In the genomic region with DNA sequence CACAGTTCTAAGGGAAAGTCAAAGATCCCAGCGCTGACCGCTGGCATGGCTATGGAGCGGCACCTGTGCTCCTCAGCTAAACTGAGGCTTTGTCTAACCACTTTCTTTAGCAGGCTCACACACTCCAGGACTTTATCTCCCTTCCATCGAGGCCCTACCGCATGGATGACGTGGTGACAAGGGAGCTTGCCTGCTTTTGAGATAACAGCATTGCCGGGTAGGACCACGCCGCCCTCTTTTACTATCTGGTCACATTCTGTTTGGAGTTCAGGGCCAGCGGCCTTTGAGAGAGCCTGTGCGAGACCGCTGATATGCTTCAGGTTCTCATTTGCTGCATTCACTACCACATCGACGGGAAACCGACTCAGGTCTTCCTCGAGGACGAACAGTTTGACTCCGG, we compare ENCODE assay signal across 23 mouse cellular contexts. TPM values are rescaled to one million over a fixed set of nuclear protein-coding genes. Genes with fewer than 3 reads are reported as not detected.
A peak's percentile ranks its signal among the peaks of the same experiment; 100 is the strongest.
DNase-seq lines count a peak whose midpoint lies in the region; ATAC-seq and TF ChIP-seq lines count a peak whose summit lies in the region.
"Had no signal": no experiment of that assay in that cellular context is flagged by ENCODE, and none has a peak within 500 bp of the region (broad histone marks: within the 10 kb centered on the region; RNA-seq: fewer than 3 reads in every experiment).

No protein-coding gene starts in this region.

- peak; percentile 92 for ATAC-seq in G1E (ENCODE audit: extremely low read depth, insufficient number of reproducible peaks, low FRiP score, poor library complexity, severe bottlenecking)
- peak; percentile 99 for ATAC-seq in liver, embryonic 15.5 days (ENCODE audit: insufficient read depth)
- ATAC-seq in hindbrain, embryonic 11.5 days (ENCODE audit: low FRiP score): no peak
- ATAC-seq: forebrain, embryonic 15.5 days; inflammation-experienced regulatory T-cells, adult 6 months had no signal

- 26% methylated on average over 18 of the region's 18 CpGs for WGBS in liver, embryonic 15.5 days (ENCODE audit: insufficient replicate concordance)
- WGBS in lung, adult 2 months: 85% methylated on average over 18 of the region's 18 CpGs
- WGBS in hindbrain, embryonic 11.5 days: 93% methylated on average over 18 of the region's 18 CpGs

- peaks cover 5% of the 10 kb centered on the region for H3K36me3 ChIP-seq in G1E (replicated peaks)
- H3K36me3 ChIP-seq in erythroblast, embryonic 14.5 days (ENCODE audit: control insufficient read depth): no peaks in the 10 kb centered on the region
- 0 out of 2 replicates have a peak, but pooled peaks cover 2% of the 10 kb centered on the region for H3K36me3 ChIP-seq in liver, embryonic 15.5 days (replicated peaks)
- H3K36me3 ChIP-seq in hindbrain, embryonic 11.5 days (ENCODE audit: control insufficient read depth, insufficient read depth, low read length): no peaks in the 10 kb centered on the region
- H3K36me3 ChIP-seq: forebrain, embryonic 15.5 days; heart, embryonic 15.5 days; hindbrain, embryonic 12.5 days had no signal

- peak overlapping the region; percentile 60 for H3K4me2 ChIP-seq in liver, embryonic 15.5 days
- H3K4me2 ChIP-seq in hindbrain, embryonic 11.5 days (replicated peaks; ENCODE audit: low read depth, low read length): no peak overlapping the region
- H3K4me2 ChIP-seq: forebrain, embryonic 15.5 days; heart, embryonic 15.5 days; hindbrain, embryonic 12.5 days; lung, embryonic 14.5 days; midbrain, embryonic 11.5 days had no signal

- no peak overlapping the region for H3K9ac ChIP-seq in liver, embryonic 15.5 days
- H3K9ac ChIP-seq in hindbrain, embryonic 11.5 days (ENCODE audit: low read depth, low read length): no peak overlapping the region
- H3K9ac ChIP-seq: forebrain, embryonic 15.5 days; heart, embryonic 15.5 days; hindbrain, embryonic 12.5 days; lung, embryonic 14.5 days had no signal

- H3K4me3 ChIP-seq in G1E (ENCODE audit: low read depth, low read length): peak overlapping the region; percentile 55; the same call in 1 of the 2 replicates
- H3K4me3 ChIP-seq in erythroblast, embryonic 14.5 days (replicated peaks): peak overlapping the region; percentile 13
- H3K4me3 ChIP-seq in liver, embryonic 15.5 days (replicated peaks): peak overlapping the region; percentile 10; the same call in 1 of the 2 replicates
- H3K4me3 ChIP-seq in lung, adult 2 months (replicated peaks; ENCODE audit: extremely low read depth, low read depth, low read length): no peak overlapping the region
- no peak overlapping the region for H3K4me3 ChIP-seq in hindbrain, embryonic 11.5 days (ENCODE audit: low read depth, low read length)
- H3K4me3 ChIP-seq: forebrain, embryonic 15.5 days; heart, embryonic 15.5 days; hindbrain, embryonic 12.5 days; left cerebral cortex, adult 2 months had no signal

- peaks cover 2% of the 10 kb centered on the region; the same call in 1 of the 2 replicates for H3K9me3 ChIP-seq in G1E (replicated peaks)
- 0 out of 2 replicates have a peak, but pooled peaks cover 2% of the 10 kb centered on the region for H3K9me3 ChIP-seq in erythroblast, embryonic 14.5 days (ENCODE audit: control insufficient read depth, low read length)
- no peaks in the 10 kb centered on the region for H3K9me3 ChIP-seq in liver, embryonic 15.5 days (replicated peaks)
- no peaks in the 10 kb centered on the region for H3K9me3 ChIP-seq in hindbrain, embryonic 11.5 days (ENCODE audit: control insufficient read depth, low read length)
- H3K9me3 ChIP-seq: forebrain, embryonic 15.5 days; heart, embryonic 15.5 days; hindbrain, embryonic 12.5 days had no signal

- H3K4me1 ChIP-seq in G1E (ENCODE audit: insufficient read depth, low read depth, low read length): peaks cover 23% of the 10 kb centered on the region
- peaks cover 35% of the 10 kb centered on the region for H3K4me1 ChIP-seq in erythroblast, embryonic 14.5 days (ENCODE audit: control insufficient read depth)
- peaks cover 32% of the 10 kb centered on the region for H3K4me1 ChIP-seq in liver, embryonic 15.5 days (replicated peaks)
- H3K4me1 ChIP-seq in lung, adult 2 months (ENCODE audit: control insufficient read depth, insufficient read depth, low read length): no peaks in the 10 kb centered on the region
- no peaks in the 10 kb centered on the region for H3K4me1 ChIP-seq in hindbrain, embryonic 11.5 days (replicated peaks; ENCODE audit: control insufficient read depth, insufficient read depth, low read length)
- H3K4me1 ChIP-seq: forebrain, embryonic 15.5 days; hindbrain, embryonic 12.5 days had no signal

- H3K27ac ChIP-seq in liver, embryonic 15.5 days (replicated peaks): peak overlapping the region; percentile 81
- no peak overlapping the region for H3K27ac ChIP-seq in hindbrain, embryonic 11.5 days (ENCODE audit: low read depth, low read length)
- H3K27ac ChIP-seq: forebrain, embryonic 15.5 days; heart, embryonic 15.5 days; hindbrain, embryonic 12.5 days; left cerebral cortex, adult 2 months had no signal

- no peak for TF ChIP-seq CTCF in G1E (IDR thresholded peaks at IDR 0.05; ENCODE audit: low read depth, low read length)
- no peak for TF ChIP-seq CTCF in lung, adult 2 months (IDR thresholded peaks at IDR 0.05; ENCODE audit: insufficient read depth, low read length)

- H3K27me3 ChIP-seq in G1E (ENCODE audit: insufficient read depth, low read length): no peaks in the 10 kb centered on the region
- H3K27me3 ChIP-seq in erythroblast, embryonic 14.5 days (ENCODE audit: control insufficient read depth): no peaks in the 10 kb centered on the region
- no peaks in the 10 kb centered on the region for H3K27me3 ChIP-seq in liver, embryonic 15.5 days
- no peaks in the 10 kb centered on the region for H3K27me3 ChIP-seq in hindbrain, embryonic 11.5 days (ENCODE audit: control insufficient read depth, insufficient read depth, low read length)
- H3K27me3 ChIP-seq: forebrain, embryonic 15.5 days; heart, embryonic 15.5 days; hindbrain, embryonic 12.5 days had no signal

- peak; percentile 84 for DNase-seq in heart, adult 11 months
- no peak for DNase-seq in heart, adult 8-10 months (ENCODE audit: low spot score)
- peak; percentile 64 for DNase-seq in G1E (ENCODE audit: low spot score)
- DNase-seq in gastrocnemius, postnatal 36 days: no peak
- no peak for DNase-seq in lung, adult 2 months
- no peak for DNase-seq in hindbrain, embryonic 11.5 days (ENCODE audit: low spot score)
- DNase-seq: adrenal gland, postnatal 36 days; cerebellum, adult 8-10 months; gastrocnemius, postnatal 25 days; kidney, adult 9 months; kidney, postnatal 36 days; layer of hippocampus, adult 9-11 months; lung, embryonic 14.5 days; lung, postnatal 4 days; thymus, postnatal 36 days had no signal

- TF ChIP-seq POLR2A in lung, adult 2 months (IDR thresholded peaks at IDR 0.05; ENCODE audit: borderline replicate concordance, extremely low read depth, low read depth, low read length): no peak

- intact Hi-C loops in gastrocnemius, postnatal 36 days (cut with DNase I): no loop called here

RNA-seq across cellular contexts. Expression of a gene that starts 14.6 kb away (rescaled TPM):
- total RNA-seq in heart, adult 8-10 months (2022): 10 to 100 TPM in 2 of 4 experiments, 1 to 10 TPM in 2; 8.3 to 12.5 (median 10.3) TPM
- total RNA-seq in G1E (2014; fragmentation: Nextera tagmentation) (3.4 and 5.5 TPM in 2 replicates), G1E (2017) (4.6 and 6.1 TPM in 2 replicates)
- polyA plus RNA-seq in G1E (2012): 1.5 and 2.1 TPM in 2 replicates
- polyA plus RNA-seq in erythroblast, embryonic 14.5 days (2012): 0.18 TPM in 1 of 2 replicates, not detected in the other
- polyA plus RNA-seq in liver, embryonic 15.5 days (2015; fragmentation: Nextera tagmentation; extraction: Ambion mirVana): 1.3 and 1.4 TPM in 2 replicates
- total RNA-seq in gastrocnemius, postnatal 36 days (2021): 1 to 10 TPM; 2.8 to 4.0 TPM
- polyA plus RNA-seq in lung, adult 2 months (2012; rRNA removed): 7.5 and 10.0 TPM in 2 replicates
- polyA plus RNA-seq in hindbrain, embryonic 11.5 days (2014; fragmentation: Nextera tagmentation; extraction: Ambion mirVana): 0.25 and 0.47 TPM in 2 replicates

Comparison
In these comparisons a context has a peak if more than half of its experiments do, and no peak if none do; other contexts are left out.
1. DNase-seq: peak in heart, adult 11 months (single experiment) and G1E (single experiment); none in heart, adult 8-10 months (single experiment), gastrocnemius, postnatal 36 days (0 of 2), lung, adult 2 months (single experiment) and hindbrain, embryonic 11.5 days (single experiment).
2. H3K4me3 ChIP-seq: peak in G1E (single experiment), erythroblast, embryonic 14.5 days (single experiment) and liver, embryonic 15.5 days (single experiment); none in lung, adult 2 months (single experiment) and hindbrain, embryonic 11.5 days (single experiment).